Mouse (Mus musculus): ENCODE data around the gene Vmn1r121. TPM values are rescaled to one million over a fixed set of nuclear protein-coding genes. Genes with fewer than 3 reads are reported as not detected.
"Not testable (repeated sequence)": the region's sequence is repeated elsewhere in the genome, so short reads cannot be mapped to it uniquely, and the experiment has no call there.

The Vmn1r121 gene
- not detected in 2 replicates for polyA plus RNA-seq (2015; fragmentation: Nextera tagmentation; extraction: Ambion mirVana)

- not testable (repeated sequence) for H3K9ac ChIP-seq (replicated peaks); ATAC-seq (replicated peaks)
- WGBS = 78% methylated on average over 5 of the region's 5 CpGs
These were observed at the start of gene Vmn1r121 for GRCm38 (mm10) chr7:21098413-21098812. Gene Vmn1r121 (minus strand): TSS chr7:21098513.

DNA sequence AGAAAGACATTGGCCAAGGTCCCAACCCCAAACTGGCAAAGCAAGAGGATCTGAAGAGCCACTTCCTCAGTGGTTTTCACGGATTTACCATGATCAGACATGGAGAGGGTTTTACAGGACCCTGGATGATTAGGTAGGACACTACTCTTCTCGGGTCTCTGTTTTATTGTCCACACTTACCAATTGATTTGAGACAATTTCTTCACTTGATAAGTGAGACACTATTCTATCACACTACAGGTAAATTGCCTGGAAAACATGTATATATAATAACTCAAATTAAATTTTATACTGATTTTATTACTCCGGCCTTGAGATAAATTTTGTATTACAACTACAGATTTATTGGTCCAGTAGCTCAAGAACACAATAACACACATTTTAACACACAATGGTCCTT lies 35.7 kb upstream of the Vmn1r121 start, which contains the start of gene Vmn1r122:
Gene Vmn1r122 (minus strand): TSS at position 101 of the 400 bp plus-strand sequence.
- not testable (repeated sequence) for ATAC-seq (replicated peaks); H3K27ac ChIP-seq (replicated peaks); H3K4me1 ChIP-seq; H3K36me3 ChIP-seq; H3K4me3 ChIP-seq; H3K9me3 ChIP-seq; H3K9ac ChIP-seq (replicated peaks); H3K27me3 ChIP-seq; H3K4me2 ChIP-seq (replicated peaks)
- WGBS = 55% methylated on average over 2 of the region's 3 CpGs

More at GRCm38 (mm10) chr7:21098413-21098812, at the start of gene Vmn1r121:
- not testable (repeated sequence) for H3K4me1 ChIP-seq; H3K27me3 ChIP-seq; H3K4me3 ChIP-seq; H3K9me3 ChIP-seq; H3K4me2 ChIP-seq (replicated peaks); H3K27ac ChIP-seq (replicated peaks); H3K36me3 ChIP-seq

- not testable (repeated sequence) for H3K9me3 ChIP-seq; H3K27ac ChIP-seq (replicated peaks); H3K36me3 ChIP-seq; ATAC-seq (replicated peaks); H3K9ac ChIP-seq (replicated peaks); H3K4me1 ChIP-seq; H3K4me3 ChIP-seq; H3K27me3 ChIP-seq; H3K4me2 ChIP-seq (replicated peaks)
- 95% methylated on average over 1 of the region's 1 CpGs for WGBS
These were observed 44.6 kb downstream of the Vmn1r121 start, which contains the start of gene Vmn1r120 for GRCm38 (mm10) chr7:21053684-21054083. Gene Vmn1r120 (minus strand): TSS chr7:21053784.

Other genes with a start within 250 kb of the Vmn1r121 start
- not detected in 2 replicates for gene Vmn1r116, start 226.3 kb downstream of the Vmn1r121 start, polyA plus RNA-seq (2015; fragmentation: Nextera tagmentation; extraction: Ambion mirVana)
- not detected in 2 replicates for gene Vmn1r117, start 214.4 kb downstream of the Vmn1r121 start, polyA plus RNA-seq (2015; fragmentation: Nextera tagmentation; extraction: Ambion mirVana)
- not detected in 2 replicates for gene Vmn1r118, start 186.2 kb downstream of the Vmn1r121 start, polyA plus RNA-seq (2015; fragmentation: Nextera tagmentation; extraction: Ambion mirVana)
- gene Vmn1r119, start 86.1 kb downstream of the Vmn1r121 start, polyA plus RNA-seq (2015; fragmentation: Nextera tagmentation; extraction: Ambion mirVana) = not detected in 2 replicates
- not detected in 2 replicates for gene Vmn1r120, start 44.7 kb downstream of the Vmn1r121 start, polyA plus RNA-seq (2015; fragmentation: Nextera tagmentation; extraction: Ambion mirVana)
- not detected in 2 replicates for gene Vmn1r122, start 35.6 kb upstream of the Vmn1r121 start, polyA plus RNA-seq (2015; fragmentation: Nextera tagmentation; extraction: Ambion mirVana)
- not detected in 2 replicates for gene Vmn1r123, start 63.7 kb upstream of the Vmn1r121 start, polyA plus RNA-seq (2015; fragmentation: Nextera tagmentation; extraction: Ambion mirVana)
- not detected in 2 replicates for gene Gm5157, start 91.9 kb upstream of the Vmn1r121 start, polyA plus RNA-seq (2015; fragmentation: Nextera tagmentation; extraction: Ambion mirVana)
- gene Vmn1r124, start 162.1 kb upstream of the Vmn1r121 start, polyA plus RNA-seq (2015; fragmentation: Nextera tagmentation; extraction: Ambion mirVana) = not detected in 2 replicates
- gene Vmn1r125, start 173.7 kb upstream of the Vmn1r121 start, polyA plus RNA-seq (2015; fragmentation: Nextera tagmentation; extraction: Ambion mirVana) = not detected in 2 replicates
- not detected in 2 replicates for gene Vmn1r126, start 203.0 kb upstream of the Vmn1r121 start, polyA plus RNA-seq (2015; fragmentation: Nextera tagmentation; extraction: Ambion mirVana)
- gene Vmn1r127, start 221.3 kb upstream of the Vmn1r121 start, polyA plus RNA-seq (2015; fragmentation: Nextera tagmentation; extraction: Ambion mirVana) = not detected in 2 replicates

Data from forebrain, embryonic 15.5 days (tissue).